Mouse (Mus musculus): ENCODE measurements at regions not wholly inside any gene's neighbourhood (a gene's known extent, or its start where the extent isn't known, plus 50 kb on each side); places are given as distances from the start of the nearest gene placed in this dataset.

GRCm38 (mm10) chr11:43980444-43980843 lies 79.4 kb upstream of the Adra1b start:
- TF ChIP-seq POLR2A (IDR thresholded peaks at IDR 0.05; ENCODE audit: extremely low read depth, insufficient read depth, low read length), result no peak
- TF ChIP-seq CTCF (IDR thresholded peaks at IDR 0.05; ENCODE audit: extremely low read depth, insufficient read depth, low read length), result no peak
